Mouse (Mus musculus): ENCODE measurements around the gene Isx. TPM values are rescaled to one million over a fixed set of nuclear protein-coding genes. Genes with fewer than 3 reads are reported as not detected.

The Isx gene
- not detected in 2 replicates for polyA plus RNA-seq (2015; fragmentation: Nextera tagmentation; extraction: Ambion mirVana)

DNA sequence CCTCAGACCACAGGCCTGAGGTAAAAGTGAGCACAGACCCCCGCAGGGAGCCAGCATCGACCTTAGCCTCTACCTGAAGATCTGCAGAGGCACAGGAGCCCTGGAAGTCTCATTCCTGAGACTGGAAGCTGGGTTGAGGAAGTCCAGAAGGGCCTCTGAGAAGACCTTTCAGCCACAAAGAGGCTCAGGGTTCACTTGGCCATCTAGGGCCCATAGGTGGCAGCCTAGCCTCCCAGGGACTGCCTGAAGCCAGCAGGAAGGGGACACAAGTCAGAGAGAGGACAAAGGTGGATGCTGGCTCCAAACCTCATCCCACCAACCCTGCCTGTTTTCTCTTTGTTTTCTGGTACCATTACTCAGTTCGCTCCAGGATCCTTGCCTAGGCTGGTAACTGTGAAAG, at the start of gene Isx:
Isx (plus strand) TSS at position 234 of the 400 bp plus-strand sequence.
- H3K27me3 ChIP-seq: no peaks in the 10 kb centered on the region
- H3K4me1 ChIP-seq: no peaks in the 10 kb centered on the region
- no peaks in the 10 kb centered on the region for H3K36me3 ChIP-seq
- no peak within 1 kb of the TSS for H3K4me2 ChIP-seq (replicated peaks)
- no peaks in the 10 kb centered on the region for H3K9me3 ChIP-seq (replicated peaks)
- no peak within 1 kb of the TSS for H3K27ac ChIP-seq (replicated peaks)
- no peak within 1 kb of the TSS for H3K9ac ChIP-seq
- 84% methylated on average over 3 of the region's 3 CpGs for WGBS
- H3K4me3 ChIP-seq (replicated peaks): no peak within 1 kb of the TSS
- ATAC-seq (ENCODE audit: insufficient number of reproducible peaks, low FRiP score, low TSS enrichment, low read depth): no peak

DNA sequence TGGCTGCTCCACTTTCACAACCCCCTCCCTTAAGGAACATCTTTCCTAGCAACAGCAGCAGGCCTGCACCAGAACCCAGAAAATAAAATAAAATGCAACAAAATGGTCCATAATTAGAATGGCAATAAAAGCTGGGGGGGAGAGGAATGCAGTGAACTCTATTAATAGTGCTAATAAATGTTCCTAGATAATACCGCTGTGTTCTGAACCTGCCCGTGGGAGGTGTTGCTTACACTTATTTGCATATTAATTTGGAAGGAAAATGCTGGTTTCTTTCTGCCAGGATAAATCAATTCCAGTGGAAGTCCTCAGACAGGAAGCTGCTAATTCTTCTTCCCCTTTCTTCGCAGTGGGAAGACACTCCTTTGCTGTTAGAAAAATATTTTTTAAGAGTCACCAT, 45.3 kb upstream of the Isx start:
- Histone ChIP-seq H3K27ac (replicated peaks) (no peak overlapping the region), H3K4me2 (replicated peaks) (no peak overlapping the region), H3K36me3 (no peaks in the 10 kb centered on the region), H3K9me3 (replicated peaks) (no peaks in the 10 kb centered on the region), H3K4me1 (no peaks in the 10 kb centered on the region), H3K9ac (no peak overlapping the region), H3K4me3 (replicated peaks) (no peak overlapping the region), H3K27me3 (no peaks in the 10 kb centered on the region)
- WGBS: 76% methylated on average over 3 of the region's 3 CpGs
- no peak for ATAC-seq (ENCODE audit: insufficient number of reproducible peaks, low FRiP score, low TSS enrichment, low read depth)

DNA sequence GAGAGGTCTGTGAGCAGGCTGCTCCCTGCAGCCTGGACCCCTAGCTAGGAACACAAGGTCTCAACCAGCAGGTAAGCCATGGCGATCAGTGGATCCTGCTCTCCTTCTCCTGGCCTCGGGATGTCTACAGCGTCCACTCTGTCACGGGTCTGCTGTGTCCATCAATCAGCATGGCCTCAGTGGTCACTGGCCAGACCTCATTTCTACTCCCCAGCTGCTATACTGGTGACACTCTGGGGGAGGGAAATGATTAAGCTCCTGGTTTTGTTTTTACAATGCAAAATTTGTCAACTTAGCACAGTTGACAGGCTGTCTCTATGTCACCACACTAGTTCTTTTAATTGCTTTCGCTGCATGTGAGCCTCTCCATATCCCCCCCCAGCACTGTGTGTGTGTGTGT, 41.7 kb upstream of the Isx start:
- no peak overlapping the region for H3K27ac ChIP-seq (replicated peaks)
- no peaks in the 10 kb centered on the region for H3K9me3 ChIP-seq (replicated peaks)
- H3K27me3 ChIP-seq: no peaks in the 10 kb centered on the region
- no peaks in the 10 kb centered on the region for H3K4me1 ChIP-seq
- no peak overlapping the region for H3K4me3 ChIP-seq (replicated peaks)
- WGBS: 68% methylated on average over 5 of the region's 5 CpGs
- no peaks in the 10 kb centered on the region for H3K36me3 ChIP-seq
- ATAC-seq (ENCODE audit: insufficient number of reproducible peaks, low FRiP score, low TSS enrichment, low read depth): 0 out of 2 replicates have a peak, but pooled peaks have one; percentile 29
- no peak overlapping the region for H3K9ac ChIP-seq
- H3K4me2 ChIP-seq (replicated peaks): no peak overlapping the region

DNA sequence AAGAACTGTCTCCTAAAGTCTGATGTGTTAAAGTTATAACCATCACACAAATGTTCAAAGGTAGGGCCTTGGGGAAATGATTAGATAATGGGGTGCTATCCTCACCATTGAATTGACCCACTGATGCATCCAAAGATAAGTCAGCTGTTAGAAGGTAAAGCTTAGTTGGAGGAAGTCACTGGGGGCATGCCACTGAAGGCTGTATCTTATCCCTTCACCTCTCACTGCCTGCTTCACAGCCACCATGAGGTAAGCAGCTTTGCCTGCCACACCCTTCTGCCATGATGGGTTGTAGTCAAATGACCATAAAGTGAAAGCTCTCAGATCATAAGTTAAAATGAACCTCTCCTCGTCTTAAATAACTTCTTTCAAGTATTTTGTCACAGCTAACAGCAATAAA, 38.7 kb upstream of the Isx start:
- no peak for ATAC-seq (ENCODE audit: insufficient number of reproducible peaks, low FRiP score, low TSS enrichment, low read depth)
- H3K4me1 ChIP-seq: no peaks in the 10 kb centered on the region
- H3K27ac ChIP-seq (replicated peaks): no peak overlapping the region
- no peaks in the 10 kb centered on the region for H3K36me3 ChIP-seq
- no peaks in the 10 kb centered on the region for H3K9me3 ChIP-seq (replicated peaks)
- H3K4me2 ChIP-seq (replicated peaks): no peak overlapping the region
- no peak overlapping the region for H3K9ac ChIP-seq
- H3K4me3 ChIP-seq (replicated peaks): no peak overlapping the region
- H3K27me3 ChIP-seq: no peaks in the 10 kb centered on the region
- WGBS: 41% methylated on average over 1 of the region's 1 CpGs

DNA sequence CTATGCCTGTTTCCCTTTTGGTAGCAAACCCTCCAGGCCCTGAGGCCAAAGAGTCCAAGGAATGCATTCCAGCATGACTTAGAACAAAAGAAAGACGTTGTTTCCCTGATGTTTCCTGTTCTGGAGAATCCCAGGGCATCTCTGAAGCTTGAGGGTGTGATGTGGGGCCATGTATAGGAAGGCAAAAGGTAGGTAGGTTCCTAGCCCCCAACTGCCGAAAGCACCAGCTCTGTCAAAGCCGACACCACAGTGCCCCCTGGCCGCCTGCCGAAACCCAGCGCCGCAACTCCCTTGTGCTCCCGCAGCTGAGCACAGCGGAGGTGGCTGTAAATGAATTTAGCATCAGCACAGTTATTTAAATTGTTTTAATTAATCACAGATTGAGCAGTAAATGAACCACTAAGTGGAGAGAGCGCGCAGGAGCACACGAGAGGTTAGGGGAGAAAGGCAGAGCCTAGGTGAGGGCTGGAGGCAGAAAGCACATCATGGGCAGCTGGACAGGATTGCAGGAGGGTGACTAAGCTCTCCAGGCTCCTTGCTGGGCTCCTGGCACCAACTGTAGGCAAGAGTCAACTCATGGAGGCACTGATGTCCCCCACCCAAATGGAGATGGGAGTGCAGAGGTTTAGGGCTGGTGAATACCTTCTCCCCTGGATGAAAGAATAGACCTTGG, 25.5 kb upstream of the Isx start:
- no peaks in the 10 kb centered on the region for H3K36me3 ChIP-seq
- H3K4me2 ChIP-seq (replicated peaks): no peak overlapping the region
- H3K9me3 ChIP-seq (replicated peaks): no peaks in the 10 kb centered on the region
- H3K27ac ChIP-seq (replicated peaks): no peak overlapping the region
- no peak for ATAC-seq (ENCODE audit: insufficient number of reproducible peaks, low FRiP score, low TSS enrichment, low read depth)
- no peaks in the 10 kb centered on the region for H3K4me1 ChIP-seq
- H3K9ac ChIP-seq: no peak overlapping the region
- H3K27me3 ChIP-seq: no peaks in the 10 kb centered on the region
- no peak overlapping the region for H3K4me3 ChIP-seq (replicated peaks)
- WGBS: 13% methylated on average over 12 of the region's 12 CpGs

DNA sequence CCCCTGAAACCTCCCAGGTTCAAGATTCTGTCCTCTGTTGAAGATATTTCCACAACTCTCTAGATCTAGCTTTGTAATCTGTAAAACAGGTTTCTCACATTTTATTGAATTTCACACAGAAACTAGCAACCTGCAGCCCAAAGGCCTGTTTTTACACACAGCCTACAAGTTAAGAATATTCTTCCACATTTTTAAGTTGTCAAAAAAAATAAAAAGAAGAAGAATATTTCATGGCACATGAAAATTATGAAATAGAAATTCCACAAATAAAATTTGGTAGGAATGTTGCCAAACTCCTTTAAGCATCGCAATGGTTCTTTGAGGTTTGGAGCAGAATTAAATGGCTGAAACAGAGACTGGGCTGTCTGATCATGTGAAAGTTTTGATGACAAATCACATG, 24.3 kb upstream of the Isx start:
- WGBS: 71% methylated on average over 1 of the region's 1 CpGs

DNA sequence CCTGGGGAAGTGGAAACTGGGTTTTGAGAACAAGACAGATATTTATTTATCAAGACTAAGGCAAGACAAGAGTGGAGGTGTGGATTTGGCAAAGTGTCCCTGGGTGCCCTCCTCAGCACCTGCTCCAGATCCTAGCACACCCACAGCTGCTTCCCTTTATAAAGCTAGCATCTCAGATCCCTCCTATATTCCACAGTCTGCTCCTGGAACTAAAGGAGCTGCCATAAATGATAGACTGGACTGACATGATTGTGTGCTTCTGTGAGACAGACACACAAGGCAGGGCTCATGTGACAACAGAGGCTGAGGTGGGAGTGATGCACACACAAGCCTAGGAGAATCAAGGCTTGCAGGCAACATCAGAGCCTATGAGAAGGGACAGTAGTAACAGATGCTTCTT, 22.0 kb upstream of the Isx start:
- H3K36me3 ChIP-seq: no peaks in the 10 kb centered on the region
- no peak for ATAC-seq (ENCODE audit: insufficient number of reproducible peaks, low FRiP score, low TSS enrichment, low read depth)
- no peaks in the 10 kb centered on the region for H3K4me1 ChIP-seq
- no peaks in the 10 kb centered on the region for H3K9me3 ChIP-seq (replicated peaks)
- no peak overlapping the region for H3K27ac ChIP-seq (replicated peaks)
- H3K9ac ChIP-seq: no peak overlapping the region
- H3K4me2 ChIP-seq (replicated peaks): no peak overlapping the region
- H3K27me3 ChIP-seq: no peaks in the 10 kb centered on the region
- no peak overlapping the region for H3K4me3 ChIP-seq (replicated peaks)

More for the DNA sequence above, 24.3 kb upstream of the Isx start:
- no peak overlapping the region for H3K9ac ChIP-seq
- no peak for ATAC-seq (ENCODE audit: insufficient number of reproducible peaks, low FRiP score, low TSS enrichment, low read depth)
- H3K4me1 ChIP-seq: no peaks in the 10 kb centered on the region
- H3K4me3 ChIP-seq (replicated peaks): no peak overlapping the region
- H3K27ac ChIP-seq (replicated peaks): no peak overlapping the region
- no peaks in the 10 kb centered on the region for H3K36me3 ChIP-seq
- H3K9me3 ChIP-seq (replicated peaks): no peaks in the 10 kb centered on the region
- no peaks in the 10 kb centered on the region for H3K27me3 ChIP-seq
- H3K4me2 ChIP-seq (replicated peaks): no peak overlapping the region

DNA sequence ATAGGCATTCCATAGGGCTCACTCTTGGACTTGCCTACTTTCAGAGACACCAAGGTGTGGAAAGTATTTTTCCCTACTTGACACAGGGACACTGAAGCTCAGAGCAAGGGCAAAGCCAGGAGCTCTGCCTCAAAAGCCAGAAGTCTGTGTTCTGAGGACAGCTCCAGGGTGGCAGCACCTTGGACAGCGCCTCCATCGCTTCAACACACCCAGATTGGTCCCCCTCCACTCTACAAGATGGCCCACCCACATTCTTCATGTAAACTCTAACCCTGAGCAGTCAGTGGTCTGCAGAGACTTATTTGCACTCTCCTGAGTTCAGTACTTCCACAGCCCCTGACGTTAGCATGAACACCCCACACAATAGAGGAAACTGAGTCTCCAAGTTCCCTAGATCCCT, 21.1 kb upstream of the Isx start:
- ATAC-seq (ENCODE audit: insufficient number of reproducible peaks, low FRiP score, low TSS enrichment, low read depth): no peak
- H3K9me3 ChIP-seq (replicated peaks): no peaks in the 10 kb centered on the region
- H3K9ac ChIP-seq: no peak overlapping the region
- no peaks in the 10 kb centered on the region for H3K4me1 ChIP-seq
- H3K36me3 ChIP-seq: no peaks in the 10 kb centered on the region
- WGBS: 22% methylated on average over 3 of the region's 3 CpGs
- H3K4me2 ChIP-seq (replicated peaks): no peak overlapping the region
- H3K4me3 ChIP-seq (replicated peaks): no peak overlapping the region
- no peak overlapping the region for H3K27ac ChIP-seq (replicated peaks)
- H3K27me3 ChIP-seq: no peaks in the 10 kb centered on the region

DNA sequence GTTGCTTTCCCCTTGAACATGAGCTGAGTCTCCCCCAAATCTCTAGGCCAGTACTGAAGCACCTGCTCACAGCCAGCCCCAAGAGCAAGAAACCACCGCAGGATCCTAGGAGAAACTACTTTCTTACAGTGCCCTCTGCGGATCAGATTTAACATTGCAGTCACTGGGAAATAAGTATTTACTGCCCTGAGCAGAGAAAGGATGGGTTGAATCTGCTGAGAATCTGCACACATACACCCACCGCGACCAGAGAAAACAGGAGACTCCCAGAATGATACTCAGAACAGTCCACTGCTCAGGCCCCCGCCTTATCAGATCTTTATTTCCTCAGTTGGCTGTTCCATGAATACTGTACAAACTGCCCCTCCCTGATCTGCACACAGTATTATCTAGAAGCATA, 19.5 kb upstream of the Isx start:
- no peak for ATAC-seq (ENCODE audit: insufficient number of reproducible peaks, low FRiP score, low TSS enrichment, low read depth)
- Histone ChIP-seq H3K9me3 (replicated peaks) (no peaks in the 10 kb centered on the region), H3K4me3 (replicated peaks) (no peak overlapping the region), H3K4me1 (no peaks in the 10 kb centered on the region), H3K9ac (no peak overlapping the region), H3K27me3 (no peaks in the 10 kb centered on the region), H3K27ac (replicated peaks) (no peak overlapping the region), H3K4me2 (replicated peaks) (no peak overlapping the region), H3K36me3 (no peaks in the 10 kb centered on the region)
- WGBS: 31% methylated on average over 5 of the region's 5 CpGs

DNA sequence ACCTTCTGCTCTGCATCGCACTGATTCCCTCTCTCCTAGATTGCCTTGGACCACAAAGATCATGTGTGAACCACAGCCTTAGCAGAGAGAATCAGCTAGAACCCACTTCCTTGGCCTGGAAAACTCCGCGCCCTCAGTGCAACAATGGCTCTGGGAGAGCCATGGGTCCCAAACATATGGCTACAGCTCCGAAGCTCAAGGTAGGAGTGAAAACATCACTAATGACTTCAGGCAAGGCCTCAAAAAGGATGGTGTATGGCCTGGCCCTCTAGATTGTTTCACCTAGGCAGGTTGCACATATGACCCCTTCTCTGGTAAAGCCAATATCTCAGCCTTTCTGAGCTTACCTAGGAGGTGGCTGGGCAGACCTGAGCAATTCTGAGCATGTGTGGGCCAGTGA, 18.2 kb upstream of the Isx start:
- no peaks in the 10 kb centered on the region for H3K27me3 ChIP-seq
- no peak overlapping the region for H3K27ac ChIP-seq (replicated peaks)
- no peaks in the 10 kb centered on the region for H3K36me3 ChIP-seq
- H3K9ac ChIP-seq: no peak overlapping the region
- H3K4me3 ChIP-seq (replicated peaks): no peak overlapping the region
- no peak overlapping the region for H3K4me2 ChIP-seq (replicated peaks)
- WGBS: 91% methylated on average over 4 of the region's 4 CpGs
- no peak for ATAC-seq (ENCODE audit: insufficient number of reproducible peaks, low FRiP score, low TSS enrichment, low read depth)
- no peaks in the 10 kb centered on the region for H3K4me1 ChIP-seq
- H3K9me3 ChIP-seq (replicated peaks): no peaks in the 10 kb centered on the region

DNA sequence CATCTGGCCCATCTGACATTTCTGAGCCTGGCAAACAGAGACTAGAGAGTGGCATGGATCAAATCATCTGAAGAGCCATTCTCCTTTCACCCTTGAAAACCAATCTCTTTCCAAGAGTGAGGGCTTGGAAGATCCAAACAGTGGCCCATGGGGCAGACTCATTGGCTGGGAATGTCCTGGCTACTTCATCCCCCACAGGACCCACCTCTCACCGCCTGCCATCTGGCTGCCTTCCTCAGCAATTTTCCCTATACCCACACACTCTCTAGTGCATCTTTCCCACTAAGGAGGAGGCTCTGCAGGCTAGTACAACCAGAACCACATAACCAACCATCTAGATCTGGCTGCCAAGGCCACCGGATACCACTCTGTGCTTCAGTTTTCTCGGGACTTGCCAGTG, 17.6 kb upstream of the Isx start:
- Histone ChIP-seq H3K4me3 (replicated peaks) (no peak overlapping the region), H3K27ac (replicated peaks) (no peak overlapping the region), H3K9ac (no peak overlapping the region), H3K4me2 (replicated peaks) (no peak overlapping the region), H3K9me3 (replicated peaks) (no peaks in the 10 kb centered on the region), H3K36me3 (no peaks in the 10 kb centered on the region), H3K27me3 (no peaks in the 10 kb centered on the region), H3K4me1 (no peaks in the 10 kb centered on the region)
- WGBS: 88% methylated on average over 3 of the region's 3 CpGs
- no peak for ATAC-seq (ENCODE audit: insufficient number of reproducible peaks, low FRiP score, low TSS enrichment, low read depth)

DNA sequence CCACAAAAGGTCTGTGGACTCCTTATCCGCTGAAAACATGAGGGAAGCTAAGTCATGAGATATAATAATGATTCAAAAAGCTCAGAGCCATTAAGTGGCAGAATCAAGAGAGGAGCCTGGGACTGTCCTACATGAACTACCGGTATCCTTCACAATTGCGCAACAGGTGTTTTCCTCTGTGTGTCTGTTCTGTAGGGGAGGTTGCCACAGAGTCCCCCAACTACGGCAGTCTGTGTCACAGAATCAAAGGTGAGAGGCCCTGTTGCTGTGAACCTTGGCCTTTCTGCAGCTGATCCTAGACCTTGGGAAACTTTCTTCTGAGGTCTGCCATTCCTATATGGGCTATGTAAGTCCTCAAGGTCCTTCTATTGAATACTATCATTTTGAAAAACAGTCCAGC, 13.7 kb upstream of the Isx start:
- H3K4me3 ChIP-seq (replicated peaks): no peak overlapping the region
- no peak overlapping the region for H3K4me2 ChIP-seq (replicated peaks)
- H3K9ac ChIP-seq: no peak overlapping the region
- no peaks in the 10 kb centered on the region for H3K27me3 ChIP-seq
- H3K9me3 ChIP-seq (replicated peaks): no peaks in the 10 kb centered on the region
- no peaks in the 10 kb centered on the region for H3K36me3 ChIP-seq
- 87% methylated on average over 4 of the region's 4 CpGs for WGBS
- H3K27ac ChIP-seq (replicated peaks): no peak overlapping the region
- ATAC-seq (ENCODE audit: insufficient number of reproducible peaks, low FRiP score, low TSS enrichment, low read depth): no peak
- H3K4me1 ChIP-seq: no peaks in the 10 kb centered on the region
